Mouse (Mus musculus): ENCODE measurements at regions not wholly inside any gene's neighbourhood (a gene's known extent, or its start where the extent isn't known, plus 50 kb on each side); places are given as distances from the start of the nearest gene placed in this dataset.

- Histone ChIP-seq H3K4me1 (replicated peaks) (peaks cover 34% of the 10 kb centered on the region), H3K36me3 (no peaks in the 10 kb centered on the region), H3K4me3 (replicated peaks) (no peak overlapping the region), H3K9me3 (0 out of 2 replicates have a peak, but pooled peaks cover 8% of the 10 kb centered on the region), H3K27ac (no peak overlapping the region), H3K27me3 (peaks cover 7% of the 10 kb centered on the region), H3K9ac (replicated peaks) (no peak overlapping the region), H3K4me2 (no peak overlapping the region)
- WGBS: 61% methylated on average over 8 of the region's 8 CpGs
- ATAC-seq (ENCODE audit: insufficient number of reproducible peaks, insufficient read depth, low FRiP score, low TSS enrichment, low read depth): no peak
Observed at GRCm38 (mm10) chr14:46613211-46613610, 147.1 kb upstream of the Cdkn3 start.

- WGBS: 62% methylated on average over 9 of the region's 9 CpGs
- 0 out of 2 replicates have a peak, but pooled peaks cover 5% of the 10 kb centered on the region for H3K9me3 ChIP-seq
- H3K4me3 ChIP-seq (replicated peaks): no peak overlapping the region
- H3K4me2 ChIP-seq: no peak overlapping the region
- peaks cover 37% of the 10 kb centered on the region for H3K4me1 ChIP-seq (replicated peaks)
- no peaks in the 10 kb centered on the region for H3K36me3 ChIP-seq
- no peak for ATAC-seq (ENCODE audit: insufficient number of reproducible peaks, insufficient read depth, low FRiP score, low TSS enrichment, low read depth)
- no peak overlapping the region for H3K9ac ChIP-seq (replicated peaks)
- peaks cover 7% of the 10 kb centered on the region for H3K27me3 ChIP-seq
- H3K27ac ChIP-seq: no peak overlapping the region
Observed at GRCm38 (mm10) chr14:46612584-46612983, 147.8 kb upstream of the Cdkn3 start.

DNA sequence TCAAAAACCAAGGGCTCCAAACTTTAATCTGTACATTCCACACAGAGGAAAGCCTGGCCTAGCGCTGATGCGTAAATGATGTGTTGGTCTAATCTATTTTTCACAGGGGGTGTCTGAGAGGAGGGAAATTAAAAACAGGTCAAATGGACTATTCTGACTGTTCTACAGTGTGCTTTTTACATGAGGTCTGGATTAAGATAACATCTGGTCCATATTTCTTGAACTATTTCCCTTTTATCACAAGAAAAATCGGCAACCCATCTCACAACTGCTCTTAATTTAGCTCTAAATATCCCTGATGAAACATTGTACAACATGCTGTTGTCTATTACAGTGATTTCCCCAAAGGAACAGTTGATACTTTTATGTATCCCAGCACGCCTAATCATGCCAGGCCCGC is 149.4 kb upstream of the Cdkn3 start:
- 0 out of 2 replicates have a peak, but pooled peaks cover 5% of the 10 kb centered on the region for H3K9me3 ChIP-seq
- peaks cover 7% of the 10 kb centered on the region for H3K27me3 ChIP-seq
- H3K4me2 ChIP-seq: no peak overlapping the region
- WGBS: 51% methylated on average over 5 of the region's 5 CpGs
- no peak overlapping the region for H3K9ac ChIP-seq (replicated peaks)
- H3K4me3 ChIP-seq (replicated peaks): no peak overlapping the region
- H3K4me1 ChIP-seq (replicated peaks): peaks cover 48% of the 10 kb centered on the region
- H3K36me3 ChIP-seq: no peaks in the 10 kb centered on the region
- H3K27ac ChIP-seq: no peak overlapping the region
- no peak for ATAC-seq (ENCODE audit: insufficient number of reproducible peaks, insufficient read depth, low FRiP score, low TSS enrichment, low read depth)

GRCm38 (mm10) chr14:46610226-46610855 is 150.0 kb upstream of the Cdkn3 start:
- peaks cover 53% of the 10 kb centered on the region for H3K4me1 ChIP-seq (replicated peaks)

DNA sequence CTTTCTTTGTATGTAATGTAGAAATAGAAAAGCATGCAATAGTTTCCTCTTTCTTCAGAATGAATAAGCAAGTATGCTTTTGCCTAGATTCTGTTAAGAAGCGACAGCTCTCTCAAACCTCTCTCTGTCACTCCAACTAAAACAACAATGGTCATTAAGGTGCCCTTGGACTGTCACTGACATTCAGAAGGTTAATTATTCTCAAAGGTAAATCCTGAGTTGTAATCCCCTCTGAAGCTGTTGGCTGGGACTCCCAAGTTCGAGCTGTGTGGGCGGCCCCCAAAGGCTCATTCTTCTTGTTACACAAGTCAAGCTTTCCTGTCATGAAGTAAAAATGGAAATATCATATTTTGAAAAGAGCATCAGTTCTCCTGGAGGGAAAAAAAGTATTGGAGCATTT is 153.6 kb upstream of the Cdkn3 start:
- 47% methylated on average over 3 of the region's 3 CpGs for WGBS
- 0 out of 2 replicates have a peak overlapping the region, but pooled peaks have one; percentile 53 for H3K4me2 ChIP-seq
- H3K4me3 ChIP-seq (replicated peaks): no peak overlapping the region
- no peak overlapping the region for H3K9ac ChIP-seq (replicated peaks)
- peaks cover 58% of the 10 kb centered on the region for H3K4me1 ChIP-seq (replicated peaks)
- H3K9me3 ChIP-seq: 0 out of 2 replicates have a peak, but pooled peaks cover 5% of the 10 kb centered on the region
- ATAC-seq (ENCODE audit: insufficient number of reproducible peaks, insufficient read depth, low FRiP score, low TSS enrichment, low read depth): no peak
- H3K27me3 ChIP-seq: peaks cover 10% of the 10 kb centered on the region; the same call in 1 of the 2 replicates
- no peaks in the 10 kb centered on the region for H3K36me3 ChIP-seq
- no peak overlapping the region for H3K27ac ChIP-seq

More at GRCm38 (mm10) chr14:46610226-46610855, 150.0 kb upstream of the Cdkn3 start:
- Histone ChIP-seq H3K9me3 (0 out of 2 replicates have a peak, but pooled peaks cover 5% of the 10 kb centered on the region), H3K4me2 (no peak overlapping the region), H3K36me3 (no peaks in the 10 kb centered on the region), H3K4me3 (replicated peaks) (no peak overlapping the region), H3K9ac (replicated peaks) (no peak overlapping the region), H3K27ac (no peak overlapping the region), H3K27me3 (peaks cover 7% of the 10 kb centered on the region)
- no peak for ATAC-seq (ENCODE audit: insufficient number of reproducible peaks, insufficient read depth, low FRiP score, low TSS enrichment, low read depth)
- 67% methylated on average over 9 of the region's 9 CpGs for WGBS

GRCm38 (mm10) chr14:46606037-46606436 is 154.3 kb upstream of the Cdkn3 start:
- H3K27me3 ChIP-seq: peaks cover 10% of the 10 kb centered on the region; the same call in 1 of the 2 replicates
- no peaks in the 10 kb centered on the region for H3K36me3 ChIP-seq
- 0 out of 2 replicates have a peak, but pooled peaks cover 5% of the 10 kb centered on the region for H3K9me3 ChIP-seq
- no peak for ATAC-seq (ENCODE audit: insufficient number of reproducible peaks, insufficient read depth, low FRiP score, low TSS enrichment, low read depth)
- WGBS: 3% methylated on average over 9 of the region's 9 CpGs
- no peak overlapping the region for H3K9ac ChIP-seq (replicated peaks)
- H3K4me1 ChIP-seq (replicated peaks): peaks cover 51% of the 10 kb centered on the region
- H3K4me2 ChIP-seq: peak overlapping the region; percentile 53; the same call in 1 of the 2 replicates
- H3K4me3 ChIP-seq (replicated peaks): no peak overlapping the region
- no peak overlapping the region for H3K27ac ChIP-seq

DNA sequence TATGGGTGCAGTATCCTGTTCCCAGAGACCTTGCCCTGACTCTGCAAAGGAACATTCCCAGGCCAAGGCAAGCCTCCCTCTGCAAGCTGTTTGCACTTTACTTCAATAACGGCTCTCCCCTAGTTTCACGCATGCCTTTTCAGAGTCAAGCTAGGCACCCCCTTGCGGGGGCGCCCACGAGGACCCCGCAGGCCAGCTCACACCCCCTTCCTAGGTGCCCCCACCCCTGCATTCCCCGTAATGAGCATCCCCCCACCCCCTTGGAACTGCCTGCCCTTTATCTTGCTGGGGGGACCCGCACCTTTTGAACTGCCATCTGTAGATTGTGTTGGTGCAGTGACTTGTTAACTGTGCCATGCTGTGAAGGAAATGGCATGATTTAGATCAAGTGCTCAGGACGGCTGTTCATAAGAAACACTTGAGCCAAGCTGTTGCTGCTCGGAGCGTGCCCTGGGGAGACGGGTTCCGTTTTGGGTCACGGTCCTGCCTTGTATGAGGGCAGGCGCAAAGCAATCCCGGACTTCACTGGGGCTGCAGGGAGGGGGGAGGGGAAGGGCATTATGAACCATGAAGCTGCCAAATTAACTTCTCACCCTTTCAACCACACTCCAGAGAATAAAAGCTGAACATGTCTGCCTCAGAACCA is 155.3 kb upstream of the Cdkn3 start:
- H3K9ac ChIP-seq (replicated peaks): 0 out of 2 replicates have a peak overlapping the region, but pooled peaks have one; percentile 12

GRCm38 (mm10) chr14:46604156-46604885 is 156.0 kb upstream of the Cdkn3 start:
- H3K36me3 ChIP-seq: no peaks in the 10 kb centered on the region
- ATAC-seq (ENCODE audit: insufficient number of reproducible peaks, insufficient read depth, low FRiP score, low TSS enrichment, low read depth): no peak
- peak overlapping the region; percentile 53 for H3K4me2 ChIP-seq
- H3K27me3 ChIP-seq: peaks cover 10% of the 10 kb centered on the region; the same call in 1 of the 2 replicates
- H3K27ac ChIP-seq: peak overlapping the region; percentile 74
- WGBS: 28% methylated on average over 14 of the region's 14 CpGs
- 0 out of 2 replicates have a peak, but pooled peaks cover 5% of the 10 kb centered on the region for H3K9me3 ChIP-seq
- H3K9ac ChIP-seq (replicated peaks): no peak overlapping the region
- H3K4me1 ChIP-seq (replicated peaks): peaks cover 41% of the 10 kb centered on the region
- no peak overlapping the region for H3K4me3 ChIP-seq (replicated peaks)

More for the DNA sequence above, 155.3 kb upstream of the Cdkn3 start:
- H3K9me3 ChIP-seq: 0 out of 2 replicates have a peak, but pooled peaks cover 5% of the 10 kb centered on the region
- H3K27me3 ChIP-seq: peaks cover 10% of the 10 kb centered on the region; the same call in 1 of the 2 replicates
- peak overlapping the region; percentile 14 for H3K4me3 ChIP-seq (replicated peaks)
- 5% methylated on average over 16 of the region's 16 CpGs for WGBS
- peak overlapping the region; percentile 53 for H3K4me2 ChIP-seq
- peak; percentile 79 for ATAC-seq (ENCODE audit: insufficient number of reproducible peaks, insufficient read depth, low FRiP score, low TSS enrichment, low read depth)
- peak overlapping the region; percentile 74 for H3K27ac ChIP-seq
- H3K36me3 ChIP-seq: no peaks in the 10 kb centered on the region
- peaks cover 41% of the 10 kb centered on the region for H3K4me1 ChIP-seq (replicated peaks)

- 90% methylated on average over 7 of the region's 7 CpGs for WGBS
- ATAC-seq (ENCODE audit: insufficient number of reproducible peaks, insufficient read depth, low FRiP score, low TSS enrichment, low read depth): no peak
- H3K4me2 ChIP-seq: no peak overlapping the region
Observed at GRCm38 (mm10) chr14:46596696-46597359, 163.5 kb upstream of the Cdkn3 start.

GRCm38 (mm10) chr14:46594151-46594550 is 166.2 kb upstream of the Cdkn3 start:
- no peak overlapping the region for H3K4me2 ChIP-seq
- peaks cover 19% of the 10 kb centered on the region for H3K4me1 ChIP-seq (replicated peaks)
- WGBS: 32% methylated on average over 3 of the region's 3 CpGs
- H3K27me3 ChIP-seq: peaks cover 13% of the 10 kb centered on the region; the same call in 1 of the 2 replicates
- H3K9me3 ChIP-seq: no peaks in the 10 kb centered on the region
- ATAC-seq (ENCODE audit: insufficient number of reproducible peaks, insufficient read depth, low FRiP score, low TSS enrichment, low read depth): no peak
- H3K9ac ChIP-seq (replicated peaks): no peak overlapping the region
- no peaks in the 10 kb centered on the region for H3K36me3 ChIP-seq
- no peak overlapping the region for H3K4me3 ChIP-seq (replicated peaks)
- no peak overlapping the region for H3K27ac ChIP-seq

More at GRCm38 (mm10) chr14:46596696-46597359, 163.5 kb upstream of the Cdkn3 start:
- Histone ChIP-seq H3K4me3 (replicated peaks) (no peak overlapping the region), H3K27me3 (peaks cover 9% of the 10 kb centered on the region; the same call in 1 of the 2 replicates), H3K27ac (no peak overlapping the region), H3K36me3 (no peaks in the 10 kb centered on the region), H3K4me1 (replicated peaks) (peaks cover 13% of the 10 kb centered on the region), H3K9me3 (no peaks in the 10 kb centered on the region), H3K9ac (replicated peaks) (no peak overlapping the region)
